Mouse (Mus musculus) ovary, adult 2 months (tissue): ENCODE results near the gene Nupl2. TPM values are rescaled to one million over a fixed set of nuclear protein-coding genes. Genes with fewer than 3 reads are reported as not detected.

ENCODE experiments used
- polyA plus RNA-seq: library from polyadenylated mRNA; depleted of rRNA; stranded (reverse); fragments of >200 nt; gene quantifications from 2 replicates; pipeline ENCODE4 v1.2.3, GENCODE M21; 2012; rRNA removed

The Nupl2 gene
- polyA plus RNA-seq: 5.9 and 7.2 TPM in 2 replicates

GRCm38 (mm10) chr5:24164789-24165445 lies at the start of gene Nupl2:
TSS of gene Nupl2 (plus strand) at chr5:24164963.

Other genes starting within 250 kb of the Nupl2 start
- 14.4 and 14.9 TPM in 2 replicates for gene Fam126a, start 134.3 kb upstream of the Nupl2 start, polyA plus RNA-seq
- gene Klhl7, start 64.4 kb upstream of the Nupl2 start, polyA plus RNA-seq: 1.9 and 2.8 TPM in 2 replicates
- gene Kcnh2, start 186.6 kb downstream of the Nupl2 start, polyA plus RNA-seq: 180 TPM in 2 replicates
- gene Nos3, start 199.8 kb downstream of the Nupl2 start, polyA plus RNA-seq: 24.5 and 26.5 TPM in 2 replicates
- 5.5 and 13.3 TPM in 2 replicates for gene Atg9b, start 227.2 kb downstream of the Nupl2 start, polyA plus RNA-seq
- 83.5 and 96.0 TPM in 2 replicates for gene Abcb8, start 228.7 kb downstream of the Nupl2 start, polyA plus RNA-seq
- gene Asic3, start 248.4 kb downstream of the Nupl2 start, polyA plus RNA-seq: 1.0 and 1.2 TPM in 2 replicates